Mouse (Mus musculus) ES-E14 (cell line): Measurements from ENCODE around the gene Rbl1.

Source experiments
- HCFC1 ChIP-seq: IDR thresholded peaks from 2 replicates; pipeline ENCODE4 v1.6.1; 2012; ENCODE audit warnings: low read length, inconsistent platforms, borderline replicate concordance; ENCODE audit not compliant: insufficient read depth
- ZC3H11A ChIP-seq: IDR thresholded peaks from 2 replicates; pipeline ENCODE4 v1.6.1; 2012; ENCODE audit warnings: low read depth, mild to moderate bottlenecking, inconsistent platforms, low read length, borderline replicate concordance

DNA sequence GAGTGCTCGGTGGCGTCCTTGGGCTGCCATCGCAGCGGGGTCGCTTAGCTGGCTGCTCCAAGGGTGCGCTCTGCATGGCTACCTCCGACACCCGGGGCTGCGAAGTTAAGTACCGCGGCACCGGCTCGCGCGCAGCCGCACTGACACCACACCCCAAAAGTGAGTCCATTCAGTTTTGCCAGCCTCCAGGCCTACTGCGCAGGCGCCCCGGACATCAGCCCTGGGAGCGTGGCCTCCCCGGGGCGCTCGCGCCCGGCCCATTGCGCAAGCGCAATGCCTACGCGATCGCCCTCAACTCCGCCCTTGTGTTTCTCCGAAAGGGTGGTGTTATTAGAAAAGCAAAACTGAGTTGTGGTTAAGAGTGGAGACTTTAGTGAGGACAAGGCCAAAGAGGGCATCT lies 69.3 kb downstream of the Rbl1 start, which contains the start of gene Samhd1:
- no peak for TF ChIP-seq HCFC1
- no peak for TF ChIP-seq ZC3H11A
